Mouse (Mus musculus) kidney, postnatal 0 days (tissue): ENCODE data around the gene Mfng. TPM values are rescaled to one million over a fixed set of nuclear protein-coding genes. Genes with fewer than 3 reads are reported as not detected.

Source experiments
- ATAC-seq: fragments of 200-750 bp; cut with Nextera tagmentation; replicated peaks from 2 replicates; pipeline ENCODE4 v1.8.0; 2017; ENCODE audit warnings: low read depth, moderate number of reproducible peaks, moderate TSS enrichment, moderate library complexity; ENCODE audit not compliant: low FRiP score
- DNase-seq: peaks from one replicate; pipeline ENCODE4 v3.0.0-alpha.2; 2016; ENCODE audit warnings: low spot score
- H3K27ac ChIP-seq: fragments of 300-500 bp; sonication (generic); 2 replicates; pipeline ENCODE4 v1.5.1; 2014; ENCODE audit warnings: mild to moderate bottlenecking
- H3K27me3 ChIP-seq: fragments of 300-500 bp; sonication (generic); 2 replicates; pipeline ENCODE4 v1.6.1; 2014; ENCODE audit warnings: low read length, mixed read lengths; ENCODE audit not compliant: insufficient read depth
- H3K36me3 ChIP-seq: fragments of 300-500 bp; sonication (generic); 2 replicates; pipeline ENCODE4 v1.6.1; 2014; ENCODE audit warnings: low read length, mixed read lengths; ENCODE audit not compliant: insufficient read depth
- H3K4me1 ChIP-seq: fragments of 300-500 bp; sonication (generic); replicated peaks from 2 replicates; pipeline ENCODE4 v1.6.1; 2014; ENCODE audit warnings: antibody characterized with exemption, low read length, mixed read lengths; ENCODE audit not compliant: insufficient read depth
- H3K4me2 ChIP-seq: fragments of 300-500 bp; sonication (generic); 2 replicates; pipeline ENCODE4 v1.6.1; 2014; ENCODE audit warnings: mild to moderate bottlenecking, low read length, moderate library complexity, mixed read lengths
- H3K4me3 ChIP-seq: fragments of 300-500 bp; sonication (generic); replicated peaks from 2 replicates; pipeline ENCODE4 v1.5.1; 2014; ENCODE audit warnings: low read depth, low read length
- H3K9ac ChIP-seq: fragments of 300-500 bp; sonication (generic); 2 replicates; pipeline ENCODE4 v1.6.1; 2014; ENCODE audit warnings: low read depth, low read length
- H3K9me3 ChIP-seq: fragments of 300-500 bp; sonication (generic); replicated peaks from 2 replicates; pipeline ENCODE4 v1.6.1; 2016; ENCODE audit warnings: low read length, inconsistent platforms, mixed read lengths
- CTCF ChIP-seq: IDR thresholded peaks from 2 replicates; pipeline ENCODE4 v1.5.1; 2016; ENCODE audit warnings: antibody characterized with exemption, low read depth, mild to moderate bottlenecking, moderate library complexity
- WGBS: fragments of 180-500 bp; shearing (Covaris S2); extraction: QIAGEN DNeasy Blood & Tissue Kit; methylation state at CpG from one replicate; pipeline ENCODE4 v1.1.7; 2014; 5-methylcytosine and 5-hydroxymethylcytosine counted together
- polyA plus RNA-seq: library from polyadenylated mRNA; unstranded; fragments of >200 nt; fragmentation: Nextera tagmentation; extraction: Ambion mirVana; gene quantifications from 2 replicates; pipeline ENCODE4 v1.2.1, GENCODE M21; 2015

The Mfng gene
- polyA plus RNA-seq, 1 experiment from 2014 or later, result 18.9 TPM

- no peaks in the 10 kb centered on the region; the same call in 1 of the 2 replicates for H3K27me3 ChIP-seq
- H3K36me3 ChIP-seq, result peaks cover 13% of the 10 kb centered on the region; the same call in 1 of the 2 replicates
- no peak overlapping the region for H3K9ac ChIP-seq
- H3K9me3 ChIP-seq, result no peaks in the 10 kb centered on the region
- H3K4me3 ChIP-seq, result no peak overlapping the region
- H3K27ac ChIP-seq, result peak overlapping the region; percentile 70
- H3K4me2 ChIP-seq, result no peak overlapping the region
- peaks cover 19% of the 10 kb centered on the region for H3K4me1 ChIP-seq
- WGBS, result 88% methylated on average over 12 of the region's 12 CpGs
- no peak for TF ChIP-seq CTCF
- 0 out of 2 replicates have a peak, but pooled peaks have one; percentile 2 for ATAC-seq
- DNase-seq, result no peak
Measured at GRCm38 (mm10) chr15:78790990-78791389, 17.7 kb upstream of the Mfng start.

GRCm38 (mm10) chr15:78790451-78790850 is 17.2 kb upstream of the Mfng start:
- H3K27ac ChIP-seq, result peak overlapping the region; percentile 70; the same call in 1 of the 2 replicates
- peaks cover 16% of the 10 kb centered on the region; the same call in 1 of the 2 replicates for H3K4me1 ChIP-seq
- 33% methylated on average over 4 of the region's 4 CpGs for WGBS
- no peak for DNase-seq
- no peak overlapping the region for H3K4me2 ChIP-seq
- TF ChIP-seq CTCF, result no peak
- H3K4me3 ChIP-seq, result no peak overlapping the region
- H3K36me3 ChIP-seq, result peaks cover 13% of the 10 kb centered on the region; the same call in 1 of the 2 replicates
- ATAC-seq, result peak; percentile 53; the same call in 1 of the 2 replicates
- H3K27me3 ChIP-seq, result no peaks in the 10 kb centered on the region; the same call in 1 of the 2 replicates
- no peak overlapping the region for H3K9ac ChIP-seq
- no peaks in the 10 kb centered on the region for H3K9me3 ChIP-seq

GRCm38 (mm10) chr15:78789721-78790323 is 16.5 kb upstream of the Mfng start:
- no peak overlapping the region for H3K27ac ChIP-seq
- peaks cover 8% of the 10 kb centered on the region; the same call in 1 of the 2 replicates for H3K36me3 ChIP-seq
- no peak overlapping the region for H3K4me2 ChIP-seq
- peaks cover 11% of the 10 kb centered on the region; the same call in 1 of the 2 replicates for H3K4me1 ChIP-seq
- no peak overlapping the region for H3K4me3 ChIP-seq
- 86% methylated on average over 13 of the region's 13 CpGs for WGBS
- H3K27me3 ChIP-seq, result no peaks in the 10 kb centered on the region; the same call in 1 of the 2 replicates
- DNase-seq (no peak), ATAC-seq (no peak)
- no peak for TF ChIP-seq CTCF
- no peaks in the 10 kb centered on the region for H3K9me3 ChIP-seq
- H3K9ac ChIP-seq, result no peak overlapping the region

GRCm38 (mm10) chr15:78788042-78788441 is 14.8 kb upstream of the Mfng start:
- Histone ChIP-seq H3K9me3 (no peaks in the 10 kb centered on the region), H3K9ac (no peak overlapping the region), H3K4me3 (no peak overlapping the region), H3K27me3 (no peaks in the 10 kb centered on the region), H3K36me3 (peaks cover 8% of the 10 kb centered on the region; the same call in 1 of the 2 replicates), H3K27ac (peak overlapping the region; percentile 60), H3K4me1 (peaks cover 11% of the 10 kb centered on the region; the same call in 1 of the 2 replicates), H3K4me2 (no peak overlapping the region)
- DNase-seq (peak; percentile 44), ATAC-seq (no peak)
- WGBS, result 79% methylated on average over 3 of the region's 3 CpGs
- no peak for TF ChIP-seq CTCF

GRCm38 (mm10) chr15:78787287-78787856 is 14.1 kb upstream of the Mfng start:
- Histone ChIP-seq H3K27ac (peak overlapping the region; percentile 60; the same call in 1 of the 2 replicates), H3K4me1 (peaks cover 11% of the 10 kb centered on the region; the same call in 1 of the 2 replicates), H3K27me3 (no peaks in the 10 kb centered on the region), H3K9ac (no peak overlapping the region), H3K4me3 (no peak overlapping the region), H3K9me3 (no peaks in the 10 kb centered on the region), H3K4me2 (no peak overlapping the region), H3K36me3 (peaks cover 8% of the 10 kb centered on the region; the same call in 1 of the 2 replicates)
- WGBS, result 57% methylated on average over 9 of the region's 9 CpGs
- no peak for TF ChIP-seq CTCF
- DNase-seq, result no peak
- no peak for ATAC-seq

DNA sequence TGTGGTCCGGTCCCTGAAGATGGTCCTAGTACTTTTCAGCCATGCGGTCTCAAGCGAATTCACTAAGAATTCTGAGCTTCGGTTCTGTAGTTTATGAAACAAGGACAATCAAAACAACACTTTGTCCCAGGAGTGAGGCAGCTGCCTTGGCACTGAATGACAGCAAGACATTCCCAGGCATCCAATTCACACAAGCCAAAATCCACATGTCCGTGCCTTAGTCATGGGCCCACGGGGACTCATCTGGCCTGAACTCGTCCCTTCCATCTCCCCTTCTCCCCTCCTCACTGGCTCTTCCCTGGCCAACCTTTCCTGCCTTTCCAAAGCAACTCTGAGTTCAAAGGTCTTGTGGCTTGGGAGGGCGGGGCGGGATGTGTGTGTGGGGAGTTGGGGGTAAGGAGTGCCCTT is 13.1 kb upstream of the Mfng start:
- no peak for TF ChIP-seq CTCF
- no peak for DNase-seq
- 69% methylated on average over 9 of the region's 9 CpGs for WGBS
- no peak overlapping the region for H3K4me2 ChIP-seq
- H3K36me3 ChIP-seq, result peaks cover 8% of the 10 kb centered on the region; the same call in 1 of the 2 replicates
- H3K4me1 ChIP-seq, result peaks cover 11% of the 10 kb centered on the region; the same call in 1 of the 2 replicates
- no peak overlapping the region for H3K4me3 ChIP-seq
- H3K27ac ChIP-seq, result peak overlapping the region; percentile 60; the same call in 1 of the 2 replicates
- H3K9ac ChIP-seq, result no peak overlapping the region
- no peaks in the 10 kb centered on the region for H3K27me3 ChIP-seq
- ATAC-seq, result no peak
- H3K9me3 ChIP-seq, result no peaks in the 10 kb centered on the region
